Mouse (Mus musculus) adrenal gland, postnatal 25 days (tissue): Measurements from ENCODE around the gene Atp2b2. TPM values are rescaled to one million over a fixed set of nuclear protein-coding genes. Genes with fewer than 3 reads are reported as not detected.

Experiments used
- DNase-seq: peaks from one replicate; pipeline ENCODE4 v3.0.0; 2021; ENCODE audit warnings: mixed read lengths
- total RNA-seq: library from RNA; stranded (reverse); gene quantifications from 2 replicates; pipeline ENCODE4 v1.2.3, GENCODE M21; 2021

Gene Atp2b2
- total RNA-seq, 1 experiment from 2014 or later: 8.1 TPM

GRCm38 (mm10) chr6:114012834-114013233 lies 29.6 kb downstream of the Atp2b2 start:
- peak; percentile 10 for DNase-seq

GRCm38 (mm10) chr6:114011976-114012375 lies 30.4 kb downstream of the Atp2b2 start:
- no peak for DNase-seq

- DNase-seq: no peak
Measured at GRCm38 (mm10) chr6:114003796-114004195, 38.6 kb downstream of the Atp2b2 start.

GRCm38 (mm10) chr6:114000928-114001327 lies 41.5 kb downstream of the Atp2b2 start:
- no peak for DNase-seq

GRCm38 (mm10) chr6:114000304-114000703 lies 42.1 kb downstream of the Atp2b2 start:
- DNase-seq: no peak

GRCm38 (mm10) chr6:113998413-113998812 lies 44.0 kb downstream of the Atp2b2 start:
- DNase-seq: no peak

GRCm38 (mm10) chr6:113994176-113994575 lies 48.2 kb downstream of the Atp2b2 start:
- DNase-seq: peak; percentile 17

- DNase-seq: no peak
Measured at GRCm38 (mm10) chr6:113992101-113992500, 50.3 kb downstream of the Atp2b2 start.

- DNase-seq: no peak
Measured at GRCm38 (mm10) chr6:113991482-113991881, 50.9 kb downstream of the Atp2b2 start.

- DNase-seq: no peak
Measured at GRCm38 (mm10) chr6:113990044-113990443, 52.4 kb downstream of the Atp2b2 start.

- DNase-seq: no peak
Measured at GRCm38 (mm10) chr6:113988521-113988920, 53.9 kb downstream of the Atp2b2 start.

- no peak for DNase-seq
Measured at GRCm38 (mm10) chr6:113986671-113987070, 55.7 kb downstream of the Atp2b2 start.

GRCm38 (mm10) chr6:113978673-113979072 lies 63.7 kb downstream of the Atp2b2 start:
- DNase-seq: no peak

- no peak for DNase-seq
Measured at GRCm38 (mm10) chr6:113978091-113978650, 64.2 kb downstream of the Atp2b2 start.

GRCm38 (mm10) chr6:113970900-113971299 lies 71.5 kb downstream of the Atp2b2 start:
- no peak for DNase-seq

GRCm38 (mm10) chr6:113970464-113970863 lies 71.9 kb downstream of the Atp2b2 start:
- DNase-seq: no peak

GRCm38 (mm10) chr6:113969751-113970150 lies 72.7 kb downstream of the Atp2b2 start:
- no peak for DNase-seq

GRCm38 (mm10) chr6:113962811-113963210 lies 79.6 kb downstream of the Atp2b2 start:
- peak; percentile 47 for DNase-seq

GRCm38 (mm10) chr6:113961658-113962057 lies 80.8 kb downstream of the Atp2b2 start:
- no peak for DNase-seq

GRCm38 (mm10) chr6:113959336-113959735 lies 83.1 kb downstream of the Atp2b2 start:
- DNase-seq: no peak

GRCm38 (mm10) chr6:113958714-113959113 lies 83.7 kb downstream of the Atp2b2 start:
- no peak for DNase-seq

- no peak for DNase-seq
Measured at GRCm38 (mm10) chr6:113958003-113958402, 84.4 kb downstream of the Atp2b2 start.

- DNase-seq: no peak
Measured at GRCm38 (mm10) chr6:113957232-113957940, 85.0 kb downstream of the Atp2b2 start.

- peak; percentile 18 for DNase-seq
Measured at GRCm38 (mm10) chr6:113947515-113947914, 94.9 kb downstream of the Atp2b2 start.
